Mouse (Mus musculus) midbrain, embryonic 13.5 days (tissue): ENCODE results near the gene Ccdc187. TPM values are rescaled to one million over a fixed set of nuclear protein-coding genes. Genes with fewer than 3 reads are reported as not detected.

ENCODE experiments used
- ATAC-seq: fragments of 200-750 bp; cut with Nextera tagmentation; 2 replicates; pipeline ENCODE4 v1.8.0; 2017; ENCODE audit warnings: mild to moderate bottlenecking, moderate TSS enrichment, moderate library complexity
- H3K27ac ChIP-seq: fragments of 300-500 bp; sonication (generic); 2 replicates; pipeline ENCODE4 v1.5.1; 2015; ENCODE audit warnings: inconsistent platforms, mild to moderate bottlenecking, moderate library complexity
- H3K27me3 ChIP-seq: fragments of 300-500 bp; sonication (generic); 2 replicates; pipeline ENCODE4 v1.6.1; 2015; ENCODE audit warnings: mild to moderate bottlenecking, inconsistent platforms
- H3K36me3 ChIP-seq: fragments of 300-500 bp; sonication (generic); 2 replicates; pipeline ENCODE4 v1.6.1; 2015; ENCODE audit warnings: mild to moderate bottlenecking, inconsistent platforms
- H3K4me1 ChIP-seq: fragments of 300-500 bp; sonication (generic); replicated peaks from 2 replicates; pipeline ENCODE4 v1.6.1; 2015; ENCODE audit warnings: inconsistent platforms
- H3K4me2 ChIP-seq: fragments of 300-500 bp; sonication (generic); replicated peaks from 2 replicates; pipeline ENCODE4 v1.6.1; 2015; ENCODE audit warnings: moderate library complexity, mild to moderate bottlenecking, inconsistent platforms
- H3K4me3 ChIP-seq: fragments of 300-500 bp; sonication (generic); replicated peaks from 2 replicates; pipeline ENCODE4 v1.5.1; 2015; ENCODE audit warnings: mild to moderate bottlenecking, inconsistent platforms
- H3K9ac ChIP-seq: fragments of 300-500 bp; sonication (generic); replicated peaks from 2 replicates; pipeline ENCODE4 v1.6.1; 2015; ENCODE audit warnings: mild to moderate bottlenecking, inconsistent platforms
- H3K9me3 ChIP-seq: fragments of 300-500 bp; sonication (generic); 2 replicates; pipeline ENCODE4 v1.6.1; 2016; ENCODE audit warnings: mild to moderate bottlenecking, inconsistent platforms
- WGBS: fragments of 180-500 bp; shearing (Covaris S2); methylation state at CpG from one replicate; pipeline ENCODE4 v1.1.7; 2015; 5-methylcytosine and 5-hydroxymethylcytosine counted together
- polyA plus RNA-seq: library from polyadenylated mRNA; unstranded; fragments of >200 nt; fragmentation: Nextera tagmentation; extraction: Ambion mirVana; gene quantifications from 2 replicates; pipeline ENCODE4 v1.2.1, GENCODE M21; 2015

The Ccdc187 gene
- polyA plus RNA-seq, 1 experiment from 2014 or later, result 0.17 TPM

DNA sequence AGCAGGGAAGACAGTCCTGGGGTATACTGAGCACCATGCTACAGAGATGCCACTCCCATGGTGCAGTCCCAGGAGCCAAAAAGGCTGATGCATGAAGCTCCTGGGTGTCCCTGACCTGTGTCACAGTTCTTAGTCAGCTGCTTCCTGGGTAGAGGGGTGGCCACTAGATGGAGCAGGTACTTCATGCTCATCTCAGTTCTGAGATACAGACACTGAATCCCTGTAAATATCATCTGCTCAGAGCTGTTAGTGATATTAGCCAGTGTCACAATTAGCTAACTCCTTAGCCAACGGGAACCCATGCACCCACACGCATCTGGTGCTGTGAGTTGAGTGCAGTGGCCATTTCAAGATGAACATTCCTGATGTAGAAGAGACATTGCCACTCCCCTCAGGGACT, 30.6 kb upstream of the Ccdc187 start:
- ATAC-seq, result no peak
- peaks cover 83% of the 10 kb centered on the region for H3K36me3 ChIP-seq
- H3K27ac ChIP-seq, result no peak overlapping the region
- WGBS, result 90% methylated on average over 2 of the region's 2 CpGs
- no peaks in the 10 kb centered on the region for H3K9me3 ChIP-seq
- no peak overlapping the region for H3K9ac ChIP-seq
- no peaks in the 10 kb centered on the region for H3K27me3 ChIP-seq
- H3K4me2 ChIP-seq, result no peak overlapping the region
- peaks cover 26% of the 10 kb centered on the region for H3K4me1 ChIP-seq
- no peak overlapping the region for H3K4me3 ChIP-seq

DNA sequence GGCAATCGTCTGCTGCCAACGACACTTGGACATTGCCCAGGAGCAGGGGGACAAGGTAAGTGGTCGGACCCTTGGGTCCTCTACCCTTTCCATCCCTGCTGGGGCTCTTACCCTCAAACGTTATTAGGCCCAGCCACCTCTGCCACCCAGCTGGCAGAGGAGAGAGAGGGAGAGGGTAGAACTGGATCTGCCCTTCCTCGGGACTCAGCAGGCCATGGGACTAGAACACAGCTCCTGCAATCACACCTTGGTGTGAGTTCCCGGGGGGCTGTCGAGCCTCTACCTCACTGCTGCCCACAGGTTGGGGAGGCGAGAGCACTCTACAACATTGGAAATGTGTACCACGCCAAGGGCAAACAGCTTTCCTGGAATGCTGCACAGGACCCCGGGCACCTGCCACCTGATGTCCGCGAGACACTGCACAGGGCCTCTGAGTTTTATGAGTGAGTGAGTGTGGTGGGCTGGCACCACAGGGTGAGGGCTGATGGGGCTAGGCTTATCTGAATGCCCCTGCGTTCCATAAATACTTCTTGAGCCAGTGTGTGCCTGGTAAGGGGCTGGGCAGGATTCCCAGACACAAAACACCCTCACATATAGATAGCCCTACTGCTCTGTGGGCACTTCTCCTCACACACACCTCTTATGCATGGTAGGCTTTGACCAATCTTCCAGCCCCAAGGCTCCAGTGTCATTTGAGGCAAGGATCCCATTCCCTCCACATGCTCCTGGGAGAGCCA, 29.4 kb upstream of the Ccdc187 start:
- H3K4me3 ChIP-seq, result no peak overlapping the region
- peaks cover 75% of the 10 kb centered on the region for H3K36me3 ChIP-seq

DNA sequence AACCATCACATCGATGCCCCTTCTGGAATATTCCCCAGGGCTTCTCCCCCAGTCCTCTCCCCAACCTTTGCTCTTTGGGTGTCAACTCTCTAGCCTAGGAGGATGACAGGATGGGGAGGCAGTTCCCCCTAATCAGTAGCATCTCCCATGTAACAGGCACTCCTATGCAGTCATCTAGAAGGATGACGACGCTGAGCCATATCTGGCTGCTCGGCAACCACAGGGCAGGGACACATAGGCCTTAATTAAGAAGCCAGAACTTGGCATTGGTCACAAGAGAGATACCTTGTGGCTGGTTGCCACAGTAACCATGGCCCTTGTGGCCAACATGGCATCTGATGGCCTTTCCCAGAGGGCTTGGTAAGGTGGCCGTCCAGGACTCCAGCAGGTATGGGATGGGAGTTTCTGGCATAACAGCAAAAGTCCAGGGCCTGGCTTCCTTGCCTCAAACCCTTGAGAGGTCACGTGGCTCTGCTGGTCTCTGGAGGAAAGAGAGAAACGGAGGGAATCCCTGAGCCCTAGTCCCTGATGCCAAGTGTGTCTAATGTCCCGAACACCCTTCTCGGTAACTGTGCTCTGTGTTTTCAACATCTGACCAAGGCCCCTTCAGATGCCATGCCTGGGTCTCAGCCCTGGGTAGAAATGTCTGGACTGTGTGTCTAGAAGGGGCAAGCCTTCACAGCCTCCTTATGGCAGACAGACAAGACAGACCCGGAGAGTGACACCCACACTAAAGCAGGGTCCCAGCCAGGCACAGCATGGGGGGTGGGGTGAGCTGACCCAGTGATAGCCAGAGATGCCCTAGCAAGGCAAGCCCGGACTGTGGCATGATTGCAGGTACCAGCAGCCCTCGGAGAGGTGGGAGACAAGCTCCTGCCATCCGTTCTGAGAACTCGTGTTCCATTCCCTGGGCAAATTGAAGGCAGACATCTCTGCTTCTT, 26.2 kb upstream of the Ccdc187 start:
- no peaks in the 10 kb centered on the region for H3K27me3 ChIP-seq
- WGBS, result 88% methylated on average over 14 of the region's 14 CpGs
- no peak for ATAC-seq
- H3K36me3 ChIP-seq, result peaks cover 47% of the 10 kb centered on the region
- H3K9ac ChIP-seq, result peak overlapping the region; percentile 32; the same call in 1 of the 2 replicates
- peaks cover 65% of the 10 kb centered on the region for H3K4me1 ChIP-seq
- no peaks in the 10 kb centered on the region for H3K9me3 ChIP-seq
- H3K4me2 ChIP-seq, result no peak overlapping the region
- H3K4me3 ChIP-seq, result no peak overlapping the region
- H3K27ac ChIP-seq, result no peak overlapping the region

More for the DNA sequence above, 29.4 kb upstream of the Ccdc187 start:
- H3K4me1 ChIP-seq, result peaks cover 38% of the 10 kb centered on the region
- no peak overlapping the region for H3K27ac ChIP-seq
- 95% methylated on average over 13 of the region's 13 CpGs for WGBS
- no peak overlapping the region for H3K4me2 ChIP-seq
- H3K9me3 ChIP-seq, result no peaks in the 10 kb centered on the region
- no peak for ATAC-seq
- no peak overlapping the region for H3K9ac ChIP-seq
- no peaks in the 10 kb centered on the region for H3K27me3 ChIP-seq

DNA sequence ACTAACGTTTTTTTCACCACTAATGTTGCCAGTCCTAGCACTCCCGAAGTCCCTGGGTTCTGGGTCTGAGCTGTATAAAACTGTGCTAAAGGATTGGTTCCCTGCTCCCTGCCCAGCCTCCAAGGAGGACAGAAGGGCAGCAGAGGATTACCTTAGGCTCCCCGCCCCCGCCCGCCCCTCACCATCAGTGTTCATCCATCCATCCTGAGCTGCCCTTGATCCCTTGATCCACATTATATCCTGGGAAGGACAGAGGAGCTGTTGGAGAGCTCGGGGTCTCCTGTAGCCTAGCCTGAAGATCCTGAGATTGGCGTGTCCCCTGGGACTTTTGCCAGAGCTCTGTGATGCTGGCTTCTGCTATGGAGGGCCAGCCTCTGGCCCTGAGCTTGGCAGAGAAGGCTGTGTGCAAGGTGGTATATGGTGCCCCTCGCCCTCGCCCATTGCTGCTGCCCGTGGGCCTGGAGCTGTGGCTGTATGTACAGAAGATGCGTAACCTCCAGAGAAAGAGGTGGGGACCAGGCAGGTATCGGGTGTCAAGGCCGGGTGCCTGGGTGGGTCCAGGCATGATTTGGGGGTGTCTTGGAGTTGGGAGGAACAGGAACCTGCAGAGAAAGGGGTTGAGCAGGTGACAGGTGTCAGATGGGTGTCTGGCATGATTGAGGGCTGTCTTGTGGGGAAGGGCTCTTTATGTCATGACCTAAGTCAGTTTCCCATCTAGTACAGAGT, 25.3 kb upstream of the Ccdc187 start:
- Histone ChIP-seq H3K27me3 (no peaks in the 10 kb centered on the region), H3K36me3 (peaks cover 39% of the 10 kb centered on the region), H3K9me3 (no peaks in the 10 kb centered on the region), H3K4me2 (0 out of 2 replicates have a peak overlapping the region, but pooled peaks have one; percentile 15), H3K27ac (no peak overlapping the region), H3K9ac (peak overlapping the region; percentile 25; the same call in 1 of the 2 replicates), H3K4me1 (peaks cover 68% of the 10 kb centered on the region), H3K4me3 (no peak overlapping the region)
- no peak for ATAC-seq
- WGBS, result 82% methylated on average over 13 of the region's 13 CpGs

DNA sequence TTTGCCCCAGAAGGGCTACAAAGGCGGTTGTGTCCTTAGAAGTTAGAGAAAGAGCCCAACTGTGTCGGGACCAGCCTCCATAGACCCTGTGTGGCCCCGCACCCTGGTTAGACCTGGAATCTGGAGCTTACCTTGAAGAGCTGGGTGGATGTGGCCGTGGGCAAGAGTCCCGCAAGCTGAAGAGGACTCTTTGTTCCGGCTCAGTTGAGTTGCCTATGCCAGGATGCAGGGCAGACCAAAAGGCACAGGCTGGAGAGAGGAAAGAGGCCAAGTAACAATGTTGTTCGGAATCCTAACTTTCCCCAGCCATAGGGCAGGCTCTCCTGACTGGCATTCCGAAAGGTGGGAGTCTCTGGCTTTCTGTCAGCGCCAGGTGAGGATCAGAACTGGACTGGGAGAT, 24.8 kb upstream of the Ccdc187 start:
- Histone ChIP-seq H3K4me2 (peak overlapping the region; percentile 96), H3K27ac (no peak overlapping the region), H3K9ac (peak overlapping the region; percentile 8; the same call in 1 of the 2 replicates), H3K9me3 (no peaks in the 10 kb centered on the region), H3K4me3 (no peak overlapping the region), H3K4me1 (peaks cover 73% of the 10 kb centered on the region), H3K27me3 (no peaks in the 10 kb centered on the region), H3K36me3 (peaks cover 33% of the 10 kb centered on the region)
- WGBS, result 87% methylated on average over 9 of the region's 9 CpGs
- ATAC-seq, result no peak

DNA sequence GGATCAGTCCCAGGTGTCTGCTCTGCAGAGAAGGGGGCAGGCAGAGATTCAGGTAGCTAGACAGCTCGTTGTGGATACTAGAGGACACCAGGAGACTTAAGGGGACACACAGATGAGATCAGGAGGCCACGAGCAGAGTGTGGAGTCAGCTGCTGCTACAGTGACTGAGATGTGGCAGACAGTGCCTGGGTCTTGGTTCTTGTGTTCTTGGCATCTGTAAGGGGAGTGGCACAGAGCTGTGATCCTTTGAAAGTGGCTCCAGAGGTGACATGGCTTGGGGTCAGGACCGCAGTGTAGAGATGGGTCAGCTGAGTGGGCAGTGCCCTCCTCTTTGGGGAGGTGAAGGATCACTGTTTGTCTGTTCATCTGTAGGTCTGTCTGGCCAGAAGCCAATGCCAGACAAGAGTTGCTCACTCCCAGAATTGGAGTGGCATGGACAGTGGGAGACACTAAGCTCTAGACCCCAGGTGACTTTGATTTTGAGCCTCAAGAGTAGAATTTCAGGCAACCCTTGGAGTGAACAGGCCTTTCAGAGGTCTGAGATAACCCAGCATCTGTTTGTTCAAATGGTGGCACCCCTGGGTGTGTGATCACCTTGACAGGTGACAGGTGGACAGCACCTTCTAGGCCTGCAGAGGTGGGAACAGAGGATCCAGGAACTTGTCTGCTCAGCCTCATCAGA, 23.8 kb upstream of the Ccdc187 start:
- no peaks in the 10 kb centered on the region for H3K9me3 ChIP-seq
- peaks cover 73% of the 10 kb centered on the region for H3K4me1 ChIP-seq
- H3K27me3 ChIP-seq, result no peaks in the 10 kb centered on the region
- H3K27ac ChIP-seq, result no peak overlapping the region
- 87% methylated on average over 3 of the region's 3 CpGs for WGBS
- H3K4me3 ChIP-seq, result peak overlapping the region; percentile 96
- H3K4me2 ChIP-seq, result peak overlapping the region; percentile 96
- ATAC-seq, result no peak
- H3K36me3 ChIP-seq, result peaks cover 23% of the 10 kb centered on the region
- peak overlapping the region; percentile 98 for H3K9ac ChIP-seq

DNA sequence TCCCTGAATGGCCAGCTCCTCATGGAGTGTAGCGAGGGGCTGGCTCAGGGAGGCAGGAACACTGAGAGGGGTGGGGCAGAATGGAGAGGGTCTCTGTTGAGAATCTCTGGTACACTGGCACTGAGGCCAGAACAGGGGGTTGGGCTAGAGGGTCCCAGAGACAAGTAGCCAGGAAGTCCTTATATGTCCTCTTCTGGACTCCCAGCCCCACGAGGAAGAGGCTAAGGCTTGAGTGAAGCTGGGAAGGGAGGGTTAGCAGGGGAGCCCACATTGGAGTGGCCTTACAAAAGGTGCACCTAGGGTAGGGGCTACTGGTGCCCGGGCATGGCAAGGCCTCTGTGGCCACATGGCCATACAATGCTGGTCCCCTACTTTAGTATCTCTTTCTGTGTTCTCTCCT, 23.0 kb upstream of the Ccdc187 start:
- Histone ChIP-seq H3K36me3 (peaks cover 16% of the 10 kb centered on the region), H3K9ac (peak overlapping the region; percentile 98), H3K27me3 (no peaks in the 10 kb centered on the region), H3K27ac (no peak overlapping the region), H3K4me2 (peak overlapping the region; percentile 96), H3K4me1 (peaks cover 71% of the 10 kb centered on the region), H3K9me3 (no peaks in the 10 kb centered on the region), H3K4me3 (peak overlapping the region; percentile 96)
- WGBS, result 72% methylated on average over 3 of the region's 3 CpGs
- ATAC-seq, result no peak

DNA sequence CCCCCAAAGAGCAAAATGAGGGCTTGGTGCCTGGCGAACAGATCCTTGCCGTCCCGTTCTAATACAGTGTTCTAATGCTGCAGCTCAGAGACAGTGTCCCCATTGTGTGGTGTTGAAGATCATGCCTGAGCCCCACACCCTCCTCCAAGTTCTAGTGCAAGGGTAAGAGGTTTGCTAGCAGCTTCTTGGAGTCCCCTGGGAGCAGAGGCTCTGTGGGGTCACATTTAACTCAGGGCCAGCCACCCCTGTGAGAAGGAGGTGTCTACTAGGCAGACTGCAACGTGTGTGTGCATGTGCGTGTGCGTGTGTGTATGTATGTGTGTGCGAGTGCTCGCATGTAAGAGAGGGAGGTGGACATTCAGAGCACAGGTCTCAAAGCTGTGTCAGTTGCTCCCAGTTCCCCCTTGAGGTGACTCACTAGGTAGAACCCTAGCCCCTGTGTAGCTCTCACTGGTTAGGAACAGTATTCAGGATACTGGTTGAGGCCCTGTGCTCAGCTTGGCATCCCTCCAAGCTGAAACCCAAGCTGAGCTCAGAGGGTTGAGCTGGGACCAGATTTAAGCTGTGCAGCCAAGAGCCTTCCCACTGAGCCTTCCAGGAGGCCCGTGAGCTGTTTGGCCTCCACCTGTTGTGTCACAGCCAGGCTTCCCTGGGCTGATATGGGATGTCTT, 22.4 kb upstream of the Ccdc187 start:
- Histone ChIP-seq H3K4me2 (peak overlapping the region; percentile 96), H3K4me3 (peak overlapping the region; percentile 96), H3K27ac (peak overlapping the region; percentile 97), H3K36me3 (peaks cover 10% of the 10 kb centered on the region; the same call in 1 of the 2 replicates), H3K4me1 (peaks cover 65% of the 10 kb centered on the region), H3K9ac (peak overlapping the region; percentile 98), H3K9me3 (no peaks in the 10 kb centered on the region), H3K27me3 (no peaks in the 10 kb centered on the region)
- 56% methylated on average over 9 of the region's 9 CpGs for WGBS
- ATAC-seq, result no peak

DNA sequence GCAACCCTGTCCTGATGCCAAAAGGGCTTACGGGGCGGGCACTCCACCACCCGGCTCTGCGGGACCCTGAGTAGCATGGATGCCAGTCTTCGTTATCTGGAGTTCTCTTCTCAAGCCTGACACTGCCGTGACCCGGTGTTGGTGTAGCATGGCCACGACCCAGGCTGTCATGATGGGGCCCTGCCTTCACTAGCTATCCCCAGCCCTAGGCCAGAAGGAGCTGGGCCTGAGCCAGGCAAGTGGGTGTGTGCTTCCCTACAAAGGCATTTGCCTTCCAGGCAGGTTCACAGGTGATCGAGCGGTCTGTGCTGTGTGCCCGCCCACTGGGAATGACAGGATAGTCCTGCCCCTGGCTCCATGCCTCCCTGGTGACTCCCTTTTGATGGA, 21.6 kb upstream of the Ccdc187 start:
- H3K9me3 ChIP-seq, result no peaks in the 10 kb centered on the region
- peak overlapping the region; percentile 97 for H3K27ac ChIP-seq
- peak; percentile 59 for ATAC-seq
- H3K9ac ChIP-seq, result peak overlapping the region; percentile 98
- peak overlapping the region; percentile 96 for H3K4me2 ChIP-seq
- 1% methylated on average over 11 of the region's 11 CpGs for WGBS
- no peaks in the 10 kb centered on the region for H3K27me3 ChIP-seq
- H3K4me1 ChIP-seq, result peaks cover 57% of the 10 kb centered on the region
- peak overlapping the region; percentile 96 for H3K4me3 ChIP-seq
- peaks cover 3% of the 10 kb centered on the region; the same call in 1 of the 2 replicates for H3K36me3 ChIP-seq

DNA sequence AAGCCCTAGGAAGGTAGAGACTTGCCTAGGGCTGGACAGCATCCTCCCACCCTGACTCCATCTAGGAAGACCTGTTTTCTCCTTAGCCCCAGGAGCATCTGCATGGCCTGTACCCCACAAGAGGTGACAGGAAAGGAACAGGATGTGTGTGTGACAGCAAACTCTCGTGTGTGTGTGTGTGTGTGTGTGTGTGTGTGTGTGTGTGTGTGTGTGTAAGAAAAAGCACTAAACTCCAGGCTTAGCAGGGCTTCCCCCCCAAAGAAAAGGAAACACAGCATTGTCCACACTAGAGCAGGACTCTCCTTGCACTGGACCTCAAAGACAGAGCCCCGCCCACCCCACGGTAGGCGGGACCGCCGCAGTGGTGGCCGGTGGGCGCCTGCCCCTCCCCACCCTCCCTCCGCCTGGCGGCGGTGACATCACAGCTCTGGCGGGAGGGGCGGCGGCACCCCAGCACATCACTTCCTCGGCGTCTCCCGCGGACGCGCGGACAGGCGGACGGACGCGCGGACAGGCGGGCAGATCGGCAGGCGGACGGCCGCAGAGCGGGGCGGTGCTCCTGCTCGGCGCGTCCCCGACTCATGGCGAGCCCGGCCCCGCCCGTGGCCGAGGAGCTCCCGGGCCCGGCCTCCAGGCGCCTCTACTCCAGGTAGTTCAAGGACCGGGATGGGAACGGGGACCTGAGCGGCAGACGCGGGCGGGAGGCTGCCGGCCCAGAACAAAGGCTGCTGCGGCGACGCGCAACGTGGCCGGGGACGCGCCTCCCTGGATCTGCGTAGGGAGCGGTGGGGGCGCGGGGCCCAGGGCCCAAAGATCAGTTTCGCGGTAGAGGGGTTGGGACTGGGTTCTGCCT, 20.9 kb upstream of the Ccdc187 start, which contains the start of gene Gpsm1:
Gpsm1 (plus strand) TSS at position 444 of the 853 bp plus-strand sequence.
- H3K4me2 ChIP-seq, result peak within 1 kb of the TSS; percentile 96
- peaks cover 51% of the 10 kb centered on the region for H3K4me1 ChIP-seq
- no peaks in the 10 kb centered on the region for H3K27me3 ChIP-seq
- H3K9me3 ChIP-seq, result no peaks in the 10 kb centered on the region
- ATAC-seq, result peak; percentile 86
- H3K4me3 ChIP-seq, result peak within 1 kb of the TSS; percentile 96
- H3K9ac ChIP-seq, result peak within 1 kb of the TSS; percentile 98
- H3K27ac ChIP-seq, result peak within 1 kb of the TSS; percentile 97
- H3K36me3 ChIP-seq, result no peaks in the 10 kb centered on the region
- under 1% methylated on average over 64 of the region's 66 CpGs for WGBS
